Mouse (Mus musculus) MEL (cell line): ENCODE results near the gene Tlk1. TPM values are rescaled to one million over a fixed set of nuclear protein-coding genes. Genes with fewer than 3 reads are reported as not detected.

Source experiments
- DNase-seq: peaks from one replicate; pipeline ENCODE4 v3.0.0; 2011; ENCODE audit warnings: low read depth, low spot score
- H3K27ac ChIP-seq: 2 replicates; pipeline ENCODE4 v1.5.1; 2012; ENCODE audit warnings: low read depth, mild to moderate bottlenecking, control low read depth, low read length, moderate library complexity; ENCODE audit not compliant: control insufficient read depth
- H3K27me3 ChIP-seq, 2 experiments: fragments of 150-350 bp in 1 of 2; sonication (generic) in 1 of 2; 2 replicates each; pipeline ENCODE4 v1.6.1; 2012; ENCODE audit warnings: low read length in 2 of 2, mild to moderate bottlenecking in 2 of 2, improper control_type of control experiment in 1 of 2, moderate library complexity in 1 of 2; ENCODE audit not compliant: insufficient read depth in 2 of 2, control insufficient read depth in 1 of 2
- H3K36me3 ChIP-seq, 2 experiments: 2 replicates each; pipeline ENCODE4 v1.6.1; 2012 to 2014; ENCODE audit warnings: low read length in 2 of 2, improper control_type of control experiment in 1 of 2, inconsistent platforms in 1 of 2, mild to moderate bottlenecking in 1 of 2; ENCODE audit not compliant: insufficient read depth in 2 of 2, control insufficient read depth in 1 of 2
- H3K4me1 ChIP-seq, 2 experiments: fragments of 150-350 bp in 1 of 2; sonication (generic) in 1 of 2; 2 replicates each; pipeline ENCODE4 v1.6.1; 2012; ENCODE audit warnings: low read length in 2 of 2, improper control_type of control experiment in 1 of 2, mild to moderate bottlenecking in 1 of 2; ENCODE audit not compliant: insufficient read depth in 2 of 2, control insufficient read depth in 1 of 2
- H3K4me3 ChIP-seq, 2 experiments: fragments of 150-350 bp in 1 of 2; sonication (generic) in 1 of 2; 2 replicates each; pipeline ENCODE4 v1.5.1; 2012; ENCODE audit warnings: low read depth in 2 of 2, low read length in 2 of 2, mild to moderate bottlenecking in 2 of 2, moderate library complexity in 2 of 2, control low read depth in 1 of 2, improper control_type of control experiment in 1 of 2; ENCODE audit not compliant: control insufficient read depth in 1 of 2, insufficient read depth in 1 of 2
- H3K79me2 ChIP-seq: 2 replicates; pipeline ENCODE4 v1.6.1; 2012; ENCODE audit warnings: mild to moderate bottlenecking, low read length, moderate library complexity; ENCODE audit not compliant: control insufficient read depth, poor library complexity, insufficient read depth
- H3K9ac ChIP-seq: 2 replicates; pipeline ENCODE4 v1.6.1; 2012; ENCODE audit warnings: low read depth, mild to moderate bottlenecking, control low read depth, low read length, moderate library complexity; ENCODE audit not compliant: control insufficient read depth, poor library complexity, severe bottlenecking
- H3K9me3 ChIP-seq: fragments of 150-350 bp; sonication (generic); replicated peaks from 2 replicates; pipeline ENCODE4 v1.6.1; 2012; ENCODE audit warnings: mild to moderate bottlenecking, low read length, improper control_type of control experiment, moderate library complexity; ENCODE audit not compliant: insufficient read depth
- BHLHE40 ChIP-seq: IDR thresholded peaks from 2 replicates; pipeline ENCODE4 v1.6.1; 2012; ENCODE audit warnings: low read depth, mild to moderate bottlenecking, inconsistent platforms, low read length, improper control_type of control experiment, borderline replicate concordance
- CHD2 ChIP-seq: IDR thresholded peaks from 2 replicates; pipeline ENCODE4 v1.6.1; 2011; ENCODE audit warnings: low read length, improper control_type of control experiment
- ELF1 ChIP-seq: IDR thresholded peaks from 2 replicates; pipeline ENCODE4 v1.6.1; 2014; ENCODE audit warnings: low read depth, mild to moderate bottlenecking, inconsistent platforms, low read length, improper control_type of control experiment, moderate library complexity
- ETS1 ChIP-seq: IDR thresholded peaks from 2 replicates; pipeline ENCODE4 v1.6.1; 2012; ENCODE audit warnings: low read depth, mild to moderate bottlenecking, inconsistent platforms, low read length, improper control_type of control experiment, moderate library complexity
- GABPA ChIP-seq: IDR thresholded peaks from 2 replicates; pipeline ENCODE4 v1.6.1; 2012; ENCODE audit warnings: low read depth, mild to moderate bottlenecking, inconsistent platforms, low read length, improper control_type of control experiment, moderate library complexity
- MAX ChIP-seq: IDR thresholded peaks from 2 replicates; pipeline ENCODE4 v1.6.1; 2011; ENCODE audit warnings: low read length, improper control_type of control experiment
- MYC ChIP-seq: IDR thresholded peaks from 2 replicates; pipeline ENCODE4 v1.6.1; 2011; ENCODE audit warnings: low read depth, mild to moderate bottlenecking, low read length, improper control_type of control experiment, moderate library complexity
- NRF1 ChIP-seq: IDR thresholded peaks from 2 replicates; pipeline ENCODE4 v1.6.1; 2014; ENCODE audit warnings: low read depth, mild to moderate bottlenecking, inconsistent platforms, low read length, improper control_type of control experiment, moderate library complexity; ENCODE audit not compliant: poor library complexity, insufficient read depth, severe bottlenecking
- POLR2AphosphoS2 ChIP-seq: IDR thresholded peaks from 2 replicates; pipeline ENCODE4 v1.6.1; 2011; ENCODE audit warnings: low read length, improper control_type of control experiment
- POLR2AphosphoS5 ChIP-seq: IDR thresholded peaks from 2 replicates; pipeline ENCODE4 v1.6.1; 2012; ENCODE audit warnings: low read depth, borderline replicate concordance, mild to moderate bottlenecking, inconsistent platforms, low read length, moderate library complexity, mixed read lengths
- RCOR1 ChIP-seq: IDR thresholded peaks from 2 replicates; pipeline ENCODE4 v1.6.1; 2012; ENCODE audit warnings: low read depth, mild to moderate bottlenecking, inconsistent platforms, low read length, improper control_type of control experiment
- SIN3A ChIP-seq: IDR thresholded peaks from 2 replicates; pipeline ENCODE4 v1.6.1; 2012; ENCODE audit warnings: low read length, improper control_type of control experiment, inconsistent platforms
- TBP ChIP-seq: IDR thresholded peaks from 2 replicates; pipeline ENCODE4 v1.8.0; 2011; ENCODE audit warnings: low read depth, low read length, improper control_type of control experiment
- TCF12 ChIP-seq: IDR thresholded peaks from 2 replicates; pipeline ENCODE4 v1.6.1; 2014; ENCODE audit warnings: low read depth, mild to moderate bottlenecking, inconsistent platforms, low read length, improper control_type of control experiment, moderate library complexity
- USF1 ChIP-seq: IDR thresholded peaks from 2 replicates; pipeline ENCODE4 v1.6.1; 2014; ENCODE audit warnings: low read depth, mild to moderate bottlenecking, inconsistent platforms, low read length, improper control_type of control experiment, moderate library complexity
- ZC3H11A ChIP-seq: IDR thresholded peaks from 2 replicates; pipeline ENCODE4 v1.6.1; 2012; ENCODE audit warnings: low read depth, mild to moderate bottlenecking, inconsistent platforms, low read length, improper control_type of control experiment
- polyA plus RNA-seq, 2 experiments: library from polyadenylated mRNA; stranded (reverse) in 1 of 2; unstranded in 1 of 2; fragments of >175 nt in 1 of 2; fragments of >200 nt in 1 of 2; gene quantifications; 2 replicates each; pipeline versions ENCODE4 v1.2.1 to v1.2.4; 2012; ENCODE audit warnings: low replicate concordance in 2 of 2, low read depth in 1 of 2; ENCODE audit not compliant: insufficient read length in 2 of 2, insufficient read depth in 1 of 2, missing spikeins in 1 of 2
- total RNA-seq: library from RNA; depleted of rRNA; stranded (reverse); fragments of 300-350 nt; gene quantifications from 2 replicates; pipeline ENCODE4 v1.2.3, GENCODE M21; 2012

Gene Tlk1
- total and polyA plus RNA-seq, 3 experiments: 20.5 to 57.0 (median 56.6) TPM

- Histone ChIP-seq H3K9ac (no peak overlapping the region), H3K4me1 (peaks cover 0 to 4% of the 10 kb centered on the region in 2 experiments; a peak in 1 of 4 replicates), H3K27ac (no peak overlapping the region), H3K9me3 (no peaks in the 10 kb centered on the region), H3K4me3 (no peak overlapping the region), H3K27me3 (no peaks in the 10 kb centered on the region), H3K79me2 (no peaks in the 10 kb centered on the region), H3K36me3 (no peaks in the 10 kb centered on the region)
- DNase-seq: no peak
- TF ChIP-seq RCOR1 (no peak), GABPA (no peak), SIN3A (no peak), BHLHE40 (no peak), CHD2 (no peak), NRF1 (no peak), POLR2AphosphoS2 (no peak), ZC3H11A (no peak), MAX (no peak), USF1 (no peak), ETS1 (no peak), MYC (no peak)
Measured at GRCm38 (mm10) chr2:70701571-70701970, 124.0 kb downstream of the Tlk1 start.

GRCm38 (mm10) chr2:70700851-70701250 lies 124.7 kb downstream of the Tlk1 start:
- H3K27me3 ChIP-seq: no peaks in the 10 kb centered on the region
- no peak for TF ChIP-seq TCF12
- TF ChIP-seq, all 39 proteins: peak for 0
- DNase-seq: no peak
- Histone ChIP-seq H3K9ac (no peak overlapping the region), H3K79me2 (no peaks in the 10 kb centered on the region), H3K4me3 (no peak overlapping the region), H3K27ac (no peak overlapping the region), H3K9me3 (no peaks in the 10 kb centered on the region), H3K4me1 (peaks cover 0 to 4% of the 10 kb centered on the region in 2 experiments; a peak in 1 of 4 replicates), H3K36me3 (no peaks in the 10 kb centered on the region)

DNA sequence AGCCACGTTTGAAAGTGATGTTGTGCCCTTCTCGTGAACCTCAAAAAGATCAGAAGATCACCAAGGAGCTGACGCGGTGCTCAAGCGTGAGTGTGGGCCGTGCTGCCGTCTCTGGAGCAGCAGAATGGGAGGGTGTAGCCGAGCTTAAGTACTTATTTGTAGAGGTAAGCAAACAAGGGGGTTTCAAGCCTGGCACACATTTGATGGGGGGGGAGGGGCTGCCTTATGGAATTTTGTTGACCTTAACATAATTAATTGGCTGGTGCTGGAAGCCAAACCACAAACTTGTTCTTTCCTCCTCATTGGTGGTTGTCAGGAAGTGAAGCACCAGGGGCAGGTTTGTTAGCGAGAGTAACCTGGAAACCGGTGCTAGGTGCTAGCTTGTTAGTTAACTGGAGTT lies 129.8 kb downstream of the Tlk1 start:
- Histone ChIP-seq H3K4me1 (no peaks in the 10 kb centered on the region), H3K4me3 (no peak overlapping the region), H3K36me3 (no peaks in the 10 kb centered on the region; a peak in 1 of 4 replicates), H3K27ac (no peak overlapping the region), H3K27me3 (no peaks in the 10 kb centered on the region), H3K79me2 (no peaks in the 10 kb centered on the region), H3K9me3 (no peaks in the 10 kb centered on the region), H3K9ac (no peak overlapping the region)
- DNase-seq: no peak
- TF ChIP-seq TBP: no peak
- no peak for TF ChIP-seq ELF1
- TF ChIP-seq POLR2AphosphoS5: no peak
